Mouse (Mus musculus): Measurements from ENCODE around the gene Tom1l2.
A peak's percentile ranks its signal among the peaks of the same experiment; 100 is the strongest.

Gene Tom1l2

GRCm38 (mm10) chr11:60352559-60353411 is at the start of gene Tom1l2, which contains the start of gene Drc3:
TSS of gene Tom1l2 (minus strand) at chr11:60352905.
TSS of gene Drc3 (plus strand) at chr11:60353329.
- DNase-seq (ENCODE audit: low spot score in 2 of 2): peak; percentile 95 to 96

GRCm38 (mm10) chr11:60397172-60397571 is 44.5 kb upstream of the Tom1l2 start:
- DNase-seq (ENCODE audit: low spot score in 2 of 2): no peak

- DNase-seq (ENCODE audit: low spot score in 2 of 2): no peak
Observed at GRCm38 (mm10) chr11:60396546-60396945, 43.8 kb upstream of the Tom1l2 start.

- no peak for DNase-seq (ENCODE audit: low spot score in 2 of 2)
Observed at GRCm38 (mm10) chr11:60391346-60391745, 38.6 kb upstream of the Tom1l2 start.

GRCm38 (mm10) chr11:60387944-60388343 is 35.2 kb upstream of the Tom1l2 start:
- DNase-seq (ENCODE audit: low spot score in 2 of 2): no peak

GRCm38 (mm10) chr11:60385946-60386345 is 33.2 kb upstream of the Tom1l2 start:
- no peak for DNase-seq (ENCODE audit: low spot score in 2 of 2)

GRCm38 (mm10) chr11:60384762-60385421 is 32.2 kb upstream of the Tom1l2 start:
- DNase-seq (ENCODE audit: low spot score in 2 of 2): no peak

- DNase-seq (ENCODE audit: low spot score in 2 of 2): no peak
Observed at GRCm38 (mm10) chr11:60383518-60383917, 30.8 kb upstream of the Tom1l2 start.

GRCm38 (mm10) chr11:60374481-60374880 is 21.8 kb upstream of the Tom1l2 start:
- no peak for DNase-seq (ENCODE audit: low spot score in 2 of 2)

GRCm38 (mm10) chr11:60370431-60370830 is 17.7 kb upstream of the Tom1l2 start:
- no peak for DNase-seq (ENCODE audit: low spot score in 2 of 2)

GRCm38 (mm10) chr11:60369448-60369847 is 16.7 kb upstream of the Tom1l2 start:
- DNase-seq (ENCODE audit: low spot score in 2 of 2): no peak

GRCm38 (mm10) chr11:60368909-60369308 is 16.2 kb upstream of the Tom1l2 start:
- DNase-seq (ENCODE audit: low spot score in 2 of 2): no peak

GRCm38 (mm10) chr11:60367256-60367655 is 14.6 kb upstream of the Tom1l2 start:
- DNase-seq (ENCODE audit: low spot score in 2 of 2): no peak

- DNase-seq (ENCODE audit: low spot score in 2 of 2): no peak
Observed at GRCm38 (mm10) chr11:60366239-60367019, 13.7 kb upstream of the Tom1l2 start.

GRCm38 (mm10) chr11:60360631-60361201 is 8.0 kb upstream of the Tom1l2 start:
- DNase-seq (ENCODE audit: low spot score in 2 of 2): no peak

- no peak for DNase-seq (ENCODE audit: low spot score in 2 of 2)
Observed at GRCm38 (mm10) chr11:60359936-60360335, 7.2 kb upstream of the Tom1l2 start.

GRCm38 (mm10) chr11:60359138-60359537 is 6.4 kb upstream of the Tom1l2 start:
- DNase-seq (ENCODE audit: low spot score in 2 of 2): no peak

- no peak for DNase-seq (ENCODE audit: low spot score in 2 of 2)
Observed at GRCm38 (mm10) chr11:60358548-60358947, 5.8 kb upstream of the Tom1l2 start.

GRCm38 (mm10) chr11:60357116-60357515 is 4.4 kb upstream of the Tom1l2 start:
- no peak for DNase-seq (ENCODE audit: low spot score in 2 of 2)

- DNase-seq (ENCODE audit: low spot score in 2 of 2): no peak
Observed at GRCm38 (mm10) chr11:60355952-60356351, 3.2 kb upstream of the Tom1l2 start.

GRCm38 (mm10) chr11:60351925-60352371 is 757 bp downstream of the Tom1l2 start:
- DNase-seq (ENCODE audit: low spot score in 2 of 2): no peak

- no peak for DNase-seq (ENCODE audit: low spot score in 2 of 2)
Observed at GRCm38 (mm10) chr11:60351388-60351787, 1.3 kb downstream of the Tom1l2 start.
